Mouse (Mus musculus) cortical plate, adult 2 months (tissue): ENCODE results near the gene Exoc3l4.

Source experiments
- CTCF ChIP-seq: fragments of 200-500 bp; IDR thresholded peaks from 2 replicates; pipeline ENCODE4 v1.5.1; 2011; ENCODE audit warnings: mild to moderate bottlenecking, control low read depth, low read length; ENCODE audit not compliant: insufficient read depth; ENCODE audit errors: extremely low read depth
- POLR2A ChIP-seq: fragments of 200-500 bp; IDR thresholded peaks from 2 replicates; pipeline ENCODE4 v1.6.1; 2011; ENCODE audit warnings: mild to moderate bottlenecking, low read length, control low read depth; ENCODE audit not compliant: insufficient read depth; ENCODE audit errors: extremely low read depth

DNA sequence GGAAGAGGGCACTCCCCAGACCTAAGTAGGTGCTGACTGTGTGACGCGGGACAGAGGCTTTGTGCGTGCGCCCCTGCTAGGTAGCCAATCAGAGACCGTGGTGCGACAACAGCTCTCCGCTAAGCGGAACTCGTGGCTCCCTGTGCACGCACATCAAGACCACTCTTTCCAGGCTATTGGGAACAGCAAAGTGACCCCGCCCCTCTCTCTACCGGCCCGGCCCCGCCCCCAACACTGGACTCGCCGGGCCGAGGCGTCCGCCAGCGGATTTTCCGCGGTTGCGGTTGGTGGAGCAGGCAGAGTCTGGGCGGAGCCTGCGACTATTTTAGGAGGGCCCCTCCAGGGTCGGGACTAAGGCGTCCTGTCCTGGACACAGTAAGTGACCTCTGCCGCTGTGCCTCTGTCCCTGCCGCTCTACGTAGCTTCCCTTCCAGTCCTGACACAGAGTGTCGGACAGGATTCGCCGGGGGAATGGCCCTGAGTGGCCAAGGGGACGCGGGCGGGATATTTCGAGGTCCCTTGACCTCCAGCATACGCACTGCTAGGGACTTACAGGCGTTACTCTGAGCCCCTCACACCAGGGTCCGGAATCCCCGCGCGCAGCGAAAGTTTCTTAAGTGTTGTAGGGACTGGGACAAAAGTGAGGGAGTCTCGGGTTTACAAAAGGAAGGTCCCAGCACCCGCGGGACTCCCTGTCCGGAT lies 25.6 kb downstream of the Exoc3l4 start, which contains the start of gene Tnfaip2:
- no peak for TF ChIP-seq POLR2A
- no peak for TF ChIP-seq CTCF
